Mouse (Mus musculus) spleen, embryonic (tissue): ENCODE data around the gene Rps6ka1.

Source experiments
- CTCF ChIA-PET: fragments of 350-600 bp; sonication (Branson Sonifier 250); formaldehyde crosslinking; loops from one replicate; lab custom pipeline; 2022; lab: Charles Lee

Rps6ka1 gene

GRCm38 (mm10) chr4:133864380-133864981, 23.1 kb downstream of the Rps6ka1 start:
- CTCF ChIA-PET: no interaction called here

DNA sequence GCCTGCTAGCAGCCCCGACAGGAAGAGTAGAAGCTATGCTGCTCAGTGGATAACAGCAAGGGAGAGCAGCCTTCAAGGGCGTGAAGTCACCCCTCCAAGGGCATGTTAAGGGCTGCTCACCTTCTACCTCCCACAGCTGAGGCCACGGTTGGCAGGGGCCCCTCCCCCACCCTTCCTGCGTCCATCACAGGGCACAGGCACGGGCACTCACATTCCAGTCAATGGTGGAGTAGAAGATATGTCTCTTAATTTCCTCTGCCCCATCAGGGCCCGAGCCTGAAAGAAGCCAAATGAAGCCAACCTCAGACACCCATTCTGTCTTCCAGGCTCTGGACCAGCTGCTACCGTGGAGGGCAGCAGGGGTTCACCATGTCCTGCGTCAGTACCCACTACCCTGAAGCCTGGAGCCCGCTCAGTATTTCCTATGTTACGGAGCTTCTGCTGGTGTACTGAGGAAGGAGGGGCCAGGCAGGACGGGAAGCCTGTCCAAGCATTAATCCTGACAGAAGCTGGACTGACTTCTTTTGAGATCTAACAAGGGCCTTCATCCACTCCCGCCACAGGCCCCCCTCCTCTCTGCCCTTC, 23.7 kb downstream of the Rps6ka1 start:
- CTCF ChIA-PET: no interaction called here

GRCm38 (mm10) chr4:133857527-133857926, 30.1 kb downstream of the Rps6ka1 start:
- CTCF ChIA-PET: interaction anchor here (0.6 to 1.5 kb wide), 5 partner anchors 21 to 268 kb away, joined by 3 to 6 read pairs (median 3); no protein-coding TSS in a partner anchor

DNA sequence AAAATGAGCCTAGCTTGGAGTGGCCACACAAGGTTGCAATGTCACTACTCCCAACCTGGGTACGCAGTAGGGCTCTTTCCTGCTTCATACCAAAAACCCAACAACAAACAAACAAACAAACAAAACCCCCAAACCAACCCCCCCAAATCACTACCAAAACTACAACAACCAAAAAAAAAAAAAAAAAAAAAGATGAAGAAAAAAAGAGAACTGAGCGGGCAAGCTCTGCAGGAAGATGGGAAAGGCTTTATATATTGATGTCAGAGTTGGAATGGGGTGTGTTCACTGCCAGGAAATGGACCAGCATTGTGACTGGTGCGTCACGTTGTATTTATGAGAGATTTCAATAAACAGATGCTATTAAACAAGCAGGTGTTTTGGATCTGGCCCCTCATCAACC, 33.0 kb downstream of the Rps6ka1 start:
- CTCF ChIA-PET: no interaction called here

- CTCF ChIA-PET: interaction anchor here (0.6 kb wide), 1 partner anchor 27 kb away, joined by 5 read pairs; no protein-coding TSS in a partner anchor
These were observed 34.0 kb downstream of the Rps6ka1 start for GRCm38 (mm10) chr4:133853630-133854029.

DNA sequence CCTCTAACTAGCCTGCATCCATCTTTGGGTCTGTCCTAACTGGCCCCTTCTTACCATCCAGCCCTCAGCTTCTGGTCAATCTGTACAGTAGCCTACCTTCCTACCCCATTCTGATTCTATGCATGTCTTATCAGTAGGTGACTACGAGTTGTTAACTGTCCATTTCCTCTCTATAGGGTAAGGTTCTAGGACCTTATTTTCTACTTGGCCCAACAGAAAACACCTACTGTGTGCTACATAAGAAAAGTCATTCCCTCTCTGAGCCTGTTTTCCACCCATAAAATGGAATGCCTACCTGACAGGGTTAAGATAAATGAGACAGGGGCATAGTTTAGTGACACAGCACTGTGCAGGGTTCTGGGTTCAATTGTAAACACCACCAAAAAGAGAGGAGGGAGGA, 41.0 kb downstream of the Rps6ka1 start:
- CTCF ChIA-PET: no interaction called here

- CTCF ChIA-PET: no interaction called here
These were observed 42.5 kb downstream of the Rps6ka1 start for GRCm38 (mm10) chr4:133845060-133845459.

DNA sequence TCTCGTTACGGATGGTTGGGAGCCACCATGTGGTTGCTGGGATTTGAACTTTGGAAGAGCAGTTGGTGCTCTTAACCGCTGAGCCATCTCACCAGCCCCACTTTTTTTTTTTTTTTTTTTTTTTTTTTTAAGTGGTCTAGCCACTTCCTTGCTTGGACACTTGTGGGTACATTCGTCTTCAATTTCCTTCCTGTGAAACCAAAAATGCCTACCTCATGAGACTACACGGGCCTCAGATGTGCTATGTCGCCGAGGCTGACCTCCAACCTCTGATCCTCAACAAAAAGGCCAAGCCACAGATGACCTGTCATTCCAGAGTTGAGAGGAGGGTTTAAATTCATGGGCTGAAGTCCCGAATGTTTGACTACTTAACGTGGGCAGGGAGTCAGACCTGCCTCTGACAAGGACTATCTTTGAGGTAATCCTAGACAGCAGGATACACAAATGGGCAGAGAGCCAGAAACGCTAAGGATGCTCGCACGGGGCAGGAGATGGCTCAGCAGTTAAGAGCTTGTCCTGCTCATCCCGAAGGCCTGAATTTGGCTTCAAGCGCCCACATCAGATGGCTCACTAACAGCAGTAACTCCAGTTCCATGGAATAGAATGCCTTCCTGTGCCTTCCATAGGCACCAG, 43.3 kb downstream of the Rps6ka1 start:
- CTCF ChIA-PET: no interaction called here

DNA sequence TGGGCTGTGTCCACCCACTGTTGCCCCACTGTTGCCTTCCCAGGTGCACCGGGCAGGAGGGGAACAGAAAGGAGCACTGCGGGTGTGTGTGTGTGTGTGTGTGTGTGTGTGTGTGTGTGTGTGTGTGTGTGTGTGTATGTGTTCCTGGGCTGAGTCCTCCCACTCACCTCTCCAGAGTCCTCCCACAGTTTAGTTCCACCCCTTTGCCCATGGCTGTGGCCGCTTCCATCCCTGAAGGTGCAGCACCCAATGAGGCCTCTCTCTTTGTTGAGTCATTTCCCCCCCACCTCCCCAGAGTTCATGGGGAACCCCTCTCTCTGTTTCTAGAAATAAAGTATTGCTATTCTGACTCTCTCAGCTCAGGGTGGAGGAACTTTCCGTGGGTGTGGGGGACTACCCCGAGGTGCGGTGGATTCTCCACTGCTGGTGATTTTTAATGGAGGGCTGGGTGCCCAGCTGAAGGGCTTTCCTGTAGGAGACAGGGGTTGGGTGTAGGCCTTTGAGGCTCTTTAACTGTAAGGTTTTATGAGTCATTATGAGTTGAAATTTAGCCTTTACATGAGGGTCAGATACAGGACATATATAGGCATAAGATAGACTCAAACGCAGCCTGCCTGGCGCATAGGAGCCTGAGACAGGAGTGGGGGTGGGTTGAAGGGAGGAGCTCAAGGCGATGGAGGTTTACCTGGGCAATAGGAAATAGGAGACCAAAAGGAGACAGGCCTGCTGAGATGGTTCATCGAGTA, 44.4 kb downstream of the Rps6ka1 start:
- CTCF ChIA-PET: no interaction called here

DNA sequence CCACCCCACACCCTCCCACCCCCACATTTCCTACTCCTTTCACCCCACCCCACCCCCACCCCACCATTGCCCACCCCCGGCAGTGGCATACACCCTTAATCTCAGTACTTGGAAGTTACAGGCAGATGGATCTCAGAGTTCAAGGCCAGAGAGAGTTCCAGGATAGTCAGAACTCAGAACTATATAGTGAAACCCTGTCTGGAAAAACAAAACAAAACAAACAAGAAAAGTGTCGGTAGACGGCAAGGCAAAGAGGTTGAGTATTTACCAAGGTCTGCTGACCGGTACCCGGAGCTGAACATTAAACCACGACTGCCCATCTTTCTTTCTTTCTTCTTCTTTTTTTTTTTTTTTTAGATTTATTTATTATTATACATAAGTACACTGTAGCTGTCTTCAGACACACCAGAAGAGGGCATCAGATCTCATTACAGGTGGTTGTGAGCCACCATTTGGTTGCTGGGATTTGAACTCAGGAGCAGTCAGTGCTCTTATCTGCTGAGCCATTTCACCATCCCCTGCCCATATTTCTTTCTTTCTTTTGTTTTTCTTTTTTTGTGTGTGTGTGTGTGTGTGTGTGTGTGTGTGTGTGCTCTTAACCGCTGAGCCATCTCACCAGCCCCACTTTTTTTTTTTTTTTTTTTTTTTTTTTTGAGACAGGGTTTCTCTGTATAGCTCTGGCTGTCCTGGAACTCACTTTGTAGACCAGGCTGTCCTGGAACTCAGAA, 45.7 kb downstream of the Rps6ka1 start:
- CTCF ChIA-PET: interaction anchor here (0.6 to 0.7 kb wide), 2 partner anchors 88 to 101 kb away, joined by 3 to 5 read pairs; no protein-coding TSS in a partner anchor

DNA sequence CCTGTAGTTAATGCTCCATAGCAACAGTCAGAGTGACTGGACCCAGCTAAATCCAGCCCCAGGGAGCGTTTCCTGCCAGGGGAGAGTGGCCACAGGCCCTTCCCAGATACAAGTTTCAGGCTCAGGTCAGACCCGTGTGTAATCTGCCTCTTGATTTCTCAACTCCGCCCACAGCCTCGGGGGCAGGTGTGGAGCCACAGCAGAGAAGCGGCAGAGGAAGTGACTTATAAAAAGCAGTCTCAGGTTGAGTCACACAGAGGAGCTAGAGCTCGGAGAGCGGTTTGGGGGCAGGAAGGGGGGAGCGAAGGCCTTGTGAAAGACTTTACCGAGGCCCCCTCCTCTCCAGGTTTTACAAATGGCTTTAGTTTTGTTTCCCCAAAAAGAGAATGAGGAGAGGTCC, 46.6 kb downstream of the Rps6ka1 start:
- CTCF ChIA-PET: interaction anchor here (0.7 kb wide), 1 partner anchor 89 kb away, joined by 3 read pairs; no protein-coding TSS in a partner anchor

DNA sequence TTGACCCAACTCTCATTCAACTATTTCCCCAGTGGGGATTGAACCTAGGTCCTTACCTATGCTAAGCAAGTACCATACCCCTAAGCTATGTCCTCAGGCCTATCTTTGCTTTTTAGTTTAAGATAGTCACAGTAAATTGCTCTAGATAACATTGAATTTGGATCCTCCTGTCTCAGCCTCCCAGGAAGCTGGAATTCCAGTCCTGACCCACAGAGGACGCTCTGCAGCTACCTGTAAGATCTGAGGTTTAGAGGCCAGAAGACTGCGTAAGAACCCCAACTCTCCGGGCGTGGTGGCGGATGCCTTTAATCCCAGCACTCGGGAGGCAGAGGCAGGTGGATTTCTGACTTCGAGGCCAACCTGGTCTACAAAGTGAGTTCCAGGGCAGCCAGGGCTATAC, 47.1 kb downstream of the Rps6ka1 start:
- CTCF ChIA-PET: no interaction called here

- CTCF ChIA-PET: interaction anchor here (0.6 to 0.7 kb wide), 4 partner anchors 25 to 917 kb away, joined by 3 to 12 read pairs (median 4); no protein-coding TSS in a partner anchor
These were observed 48.2 kb downstream of the Rps6ka1 start for GRCm38 (mm10) chr4:133839385-133839826.

DNA sequence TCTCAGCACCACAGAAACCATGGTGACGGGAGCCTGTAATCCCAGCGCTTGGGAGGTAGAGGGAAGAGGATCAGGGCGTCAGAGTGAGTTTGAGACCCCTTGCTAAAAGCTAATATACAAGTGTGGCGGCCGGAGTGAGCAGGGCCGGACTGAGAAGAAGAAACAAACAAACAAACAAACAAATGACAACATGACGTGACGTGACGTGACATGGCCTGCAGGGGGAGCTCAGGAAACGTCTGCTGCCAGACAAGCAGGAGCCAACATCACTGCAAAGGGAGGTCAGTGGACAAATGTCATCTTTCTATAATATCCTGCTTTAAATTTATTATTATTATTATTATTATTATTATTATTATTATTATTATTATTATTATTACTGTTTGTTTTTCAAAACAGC, 51.0 kb downstream of the Rps6ka1 start:
- CTCF ChIA-PET: interaction anchor here (0.7 to 1.1 kb wide), 3 partner anchors 74 to 262 kb away, joined by 3 to 6 read pairs (median 4); no protein-coding TSS in a partner anchor

GRCm38 (mm10) chr4:133835211-133835610, 52.4 kb downstream of the Rps6ka1 start:
- CTCF ChIA-PET: interaction anchor here (1.1 to 1.3 kb wide), 2 partner anchors 89 to 185 kb away, joined by 5 read pairs; no protein-coding TSS in a partner anchor

GRCm38 (mm10) chr4:133832945-133833874, 54.4 kb downstream of the Rps6ka1 start:
- CTCF ChIA-PET: no interaction called here

DNA sequence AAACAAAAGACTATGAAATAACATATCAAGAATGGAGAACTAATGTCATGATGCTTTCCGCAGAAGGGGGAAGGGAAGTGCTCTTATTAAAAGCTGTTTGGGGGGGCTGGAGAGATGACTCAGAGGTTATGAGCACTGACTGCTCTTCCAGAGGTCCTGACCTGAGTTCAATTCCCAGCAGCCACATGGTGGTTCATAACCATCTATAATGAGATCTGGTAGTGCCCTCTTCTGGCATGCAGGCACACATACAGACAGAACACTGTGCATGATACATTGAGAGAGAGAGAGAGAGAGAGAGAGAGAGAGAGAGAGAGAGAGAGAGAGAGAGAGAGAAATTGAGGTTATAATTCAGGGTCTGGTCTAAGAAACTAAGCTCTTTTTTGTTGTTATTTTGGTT, 57.1 kb downstream of the Rps6ka1 start:
- CTCF ChIA-PET: interaction anchor here (0.6 to 1.4 kb wide), 7 partner anchors 79 to 269 kb away, joined by 3 to 10 read pairs (median 4); partner anchors contain the start of gene Zdhhc18

GRCm38 (mm10) chr4:133829281-133830070, 58.1 kb downstream of the Rps6ka1 start:
- CTCF ChIA-PET: interaction anchor here (0.6 to 1.4 kb wide), 4 partner anchors 61 to 179 kb away, joined by 3 to 15 read pairs (median 4); partner anchors contain the start of gene Zdhhc18
